9 mouse cellular contexts compared by ENCODE assay signal in the genomic region with DNA sequence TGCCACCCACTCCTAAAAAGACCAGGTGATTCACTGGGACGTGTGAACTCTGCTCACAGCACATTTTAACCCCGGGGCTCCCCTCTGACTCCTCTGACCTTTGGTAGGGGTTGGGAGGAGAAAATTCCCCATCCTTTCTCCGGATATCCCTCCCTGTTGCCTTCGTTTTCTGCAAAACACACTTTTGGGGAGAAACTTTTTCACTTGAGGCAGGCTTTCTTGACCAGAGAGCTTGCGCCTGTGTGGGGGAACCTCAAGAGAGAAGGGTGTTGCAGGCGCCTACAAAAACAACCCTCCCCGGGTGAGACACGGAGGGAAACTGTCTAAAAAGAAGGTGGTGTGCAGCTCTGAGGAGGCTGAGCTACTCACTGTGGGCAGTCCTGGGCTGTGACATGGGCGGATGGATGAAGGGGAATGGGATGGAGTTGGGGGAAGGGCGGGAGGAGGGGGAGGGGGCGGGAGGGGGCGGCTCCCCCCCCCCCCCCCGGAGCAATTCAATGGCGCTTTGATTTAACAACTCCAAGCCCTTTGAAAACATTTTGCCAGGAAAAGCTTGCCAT.
DNase-seq lines count a peak whose midpoint lies in the region; ATAC-seq and TF ChIP-seq lines count a peak whose summit lies in the region.
"Had no signal": no experiment of that assay in that cellular context is flagged by ENCODE, and none has a peak within 500 bp of the region (broad histone marks: within the 10 kb centered on the region; RNA-seq: fewer than 3 reads in every experiment).

No protein-coding gene starts in this region.

- H3K4me2 ChIP-seq in lung, postnatal 0 days (replicated peaks; ENCODE audit: low read depth, low read length), result peak overlapping the region; percentile 59; the same call in 1 of the 2 replicates
- H3K4me2 ChIP-seq in liver, embryonic 12.5 days, result peak overlapping the region; percentile 57
- H3K4me2 ChIP-seq in stomach, postnatal 0 days (replicated peaks; ENCODE audit: low read depth), result peak overlapping the region; percentile 66

- DNase-seq in embryo, embryonic 10.5 days (ENCODE audit: low spot score), result peak; percentile 60
- no peak for DNase-seq in embryo, embryonic 11 days
- DNase-seq in lung, postnatal 0 days (ENCODE audit: low spot score), result no peak
- DNase-seq in lung, postnatal 14 days, result no peak
- no peak for DNase-seq in stomach, postnatal 0 days (ENCODE audit: low spot score)
- no peak for DNase-seq in left cerebral cortex, adult 18-20 months (ENCODE audit: low spot score in 2 of 2)
- no peak for DNase-seq in adrenal gland, adult 18-20 months (ENCODE audit: low spot score in 2 of 2)
- DNase-seq: cerebellum, postnatal 36 days had no signal

- 27% methylated on average over 10 of the region's 14 CpGs for whole genome bisulfite sequencing in lung, postnatal 0 days
- 13% methylated on average over 9 of the region's 14 CpGs for WGBS in liver, embryonic 12.5 days (ENCODE audit: insufficient replicate concordance)
- 25% methylated on average over 10 of the region's 14 CpGs for WGBS in stomach, postnatal 0 days

- no peak overlapping the region for H3K9ac ChIP-seq in lung, postnatal 0 days (replicated peaks; ENCODE audit: low read depth)
- H3K9ac ChIP-seq in liver, embryonic 12.5 days, result no peak overlapping the region
- H3K9ac ChIP-seq in stomach, postnatal 0 days (ENCODE audit: low read length), result no peak overlapping the region

- H3K9me3 ChIP-seq in lung, postnatal 0 days (ENCODE audit: low read length), result no peaks in the 10 kb centered on the region
- H3K9me3 ChIP-seq in liver, embryonic 12.5 days (replicated peaks), result no peaks in the 10 kb centered on the region
- H3K9me3 ChIP-seq in stomach, postnatal 0 days (ENCODE audit: control insufficient read depth, low read length), result no peaks in the 10 kb centered on the region

- H3K4me3 ChIP-seq in lung, postnatal 0 days (ENCODE audit: low read depth, low read length), result peak overlapping the region; percentile 26
- peak overlapping the region; percentile 30; the same call in 1 of the 2 replicates for H3K4me3 ChIP-seq in liver, embryonic 12.5 days
- H3K4me3 ChIP-seq in stomach, postnatal 0 days (ENCODE audit: low read depth, low read length), result peak overlapping the region; percentile 37

- no peak overlapping the region for H3K27ac ChIP-seq in lung, postnatal 0 days (ENCODE audit: low read length)
- H3K27ac ChIP-seq in liver, embryonic 12.5 days, result no peak overlapping the region
- H3K27ac ChIP-seq in stomach, postnatal 0 days (replicated peaks), result no peak overlapping the region

- H3K4me1 ChIP-seq in lung, postnatal 0 days (ENCODE audit: insufficient read depth, low read depth, low read length), result no peaks in the 10 kb centered on the region
- 0 out of 2 replicates have a peak, but pooled peaks cover 7% of the 10 kb centered on the region for H3K4me1 ChIP-seq in liver, embryonic 12.5 days
- H3K4me1 ChIP-seq in stomach, postnatal 0 days (replicated peaks; ENCODE audit: control insufficient read depth, insufficient read depth), result no peaks in the 10 kb centered on the region

- H3K27me3 ChIP-seq in lung, postnatal 0 days (replicated peaks; ENCODE audit: insufficient read depth, low read length), result peaks cover 22% of the 10 kb centered on the region; the same call in 1 of the 2 replicates
- H3K27me3 ChIP-seq in liver, embryonic 12.5 days (replicated peaks), result peaks cover 57% of the 10 kb centered on the region
- H3K27me3 ChIP-seq in stomach, postnatal 0 days (ENCODE audit: control insufficient read depth, insufficient read depth, low read length), result no peaks in the 10 kb centered on the region

- ATAC-seq in lung, postnatal 0 days, result no peak
- ATAC-seq in liver, embryonic 12.5 days, result no peak
- ATAC-seq in stomach, postnatal 0 days (ENCODE audit: low FRiP score, low TSS enrichment), result no peak

- no peaks in the 10 kb centered on the region for H3K36me3 ChIP-seq in lung, postnatal 0 days (ENCODE audit: insufficient read depth, low read length)
- no peaks in the 10 kb centered on the region for H3K36me3 ChIP-seq in liver, embryonic 12.5 days
- no peaks in the 10 kb centered on the region for H3K36me3 ChIP-seq in stomach, postnatal 0 days (ENCODE audit: control insufficient read depth, insufficient read depth, low read length)

- TF ChIP-seq EP300 in lung, postnatal 0 days (IDR thresholded peaks at IDR 0.05), result no peak
- TF ChIP-seq EP300 in stomach, postnatal 0 days (optimal IDR thresholded peaks at IDR 0.05), result no peak

- no peak for TF ChIP-seq CTCF in lung, postnatal 0 days (IDR thresholded peaks at IDR 0.05)
- no peak for TF ChIP-seq CTCF in stomach, postnatal 0 days (IDR thresholded peaks at IDR 0.05; ENCODE audit: low read depth)
